Mouse (Mus musculus): ENCODE measurements at regions not wholly inside any gene's neighbourhood (a gene's known extent, or its start where the extent isn't known, plus 50 kb on each side); places are given as distances from the start of the nearest gene placed in this dataset.

GRCm38 (mm10) chr3:15244999-15245398 lies 87.1 kb downstream of the Gm9733 start:
- no peaks in the 10 kb centered on the region for H3K27me3 ChIP-seq (ENCODE audit: control insufficient read depth, insufficient read depth, low read length)

More at GRCm38 (mm10) chr3:15244999-15245398, 87.1 kb downstream of the Gm9733 start:
- no peak overlapping the region for H3K27ac ChIP-seq (ENCODE audit: control insufficient read depth, insufficient read depth, low read depth, low read length)
- no peaks in the 10 kb centered on the region for H3K36me3 ChIP-seq (ENCODE audit: control insufficient read depth, insufficient read depth, low read length)
- no peaks in the 10 kb centered on the region for H3K4me1 ChIP-seq (ENCODE audit: control insufficient read depth, insufficient read depth, low read length)
- TF ChIP-seq CTCF (IDR thresholded peaks at IDR 0.05; ENCODE audit: control insufficient read depth, insufficient read depth, insufficient replicate concordance, low read depth, low read length): no peak
- no peak for TF ChIP-seq POLR2A (IDR thresholded peaks at IDR 0.05; ENCODE audit: control insufficient read depth, low read depth, low read length)
- H3K4me3 ChIP-seq (ENCODE audit: control insufficient read depth, low read depth, low read length): no peak overlapping the region

Measured in testis, adult 2 months (tissue).